Mouse (Mus musculus) neural tube, embryonic 14.5 days (tissue): Measurements from ENCODE around the gene Dlg2. TPM values are rescaled to one million over a fixed set of nuclear protein-coding genes. Genes with fewer than 3 reads are reported as not detected.

Experiments
- ATAC-seq: fragments of 200-750 bp; cut with Nextera tagmentation; 2 replicates; pipeline ENCODE4 v1.8.0; 2017; ENCODE audit warnings: low read depth, mild to moderate bottlenecking, moderate TSS enrichment, moderate library complexity
- H3K27ac ChIP-seq: fragments of 300-500 bp; sonication (generic); 2 replicates; pipeline ENCODE4 v1.5.1; 2014; ENCODE audit warnings: low read depth, mild to moderate bottlenecking, control low read depth, low read length, moderate library complexity, mixed read lengths
- H3K27me3 ChIP-seq: fragments of 300-500 bp; sonication (generic); 2 replicates; pipeline ENCODE4 v1.6.1; 2014; ENCODE audit warnings: low read length; ENCODE audit not compliant: control insufficient read depth, insufficient read depth
- H3K36me3 ChIP-seq: fragments of 300-500 bp; sonication (generic); 2 replicates; pipeline ENCODE4 v1.6.1; 2014; ENCODE audit warnings: low read length, mixed read lengths; ENCODE audit not compliant: control insufficient read depth, insufficient read depth
- H3K4me1 ChIP-seq: fragments of 300-500 bp; sonication (generic); 2 replicates; pipeline ENCODE4 v1.6.1; 2014; ENCODE audit warnings: low read length; ENCODE audit not compliant: control insufficient read depth, insufficient read depth
- H3K4me2 ChIP-seq: fragments of 300-500 bp; sonication (generic); 2 replicates; pipeline ENCODE4 v1.6.1; 2014; ENCODE audit warnings: mild to moderate bottlenecking, low read depth, low read length, control low read depth
- H3K4me3 ChIP-seq: fragments of 300-500 bp; sonication (generic); 2 replicates; pipeline ENCODE4 v1.5.1; 2014; ENCODE audit warnings: low read depth, low read length, control low read depth, mixed read lengths
- H3K9ac ChIP-seq: fragments of 300-500 bp; sonication (generic); replicated peaks from 2 replicates; pipeline ENCODE4 v1.6.1; 2014; ENCODE audit warnings: low read depth, mild to moderate bottlenecking, control low read depth, low read length, mixed read lengths
- H3K9me3 ChIP-seq: fragments of 300-500 bp; sonication (generic); 2 replicates; pipeline ENCODE4 v1.6.1; 2016; ENCODE audit warnings: low read length; ENCODE audit not compliant: control insufficient read depth
- WGBS: fragments of 180-500 bp; shearing (Covaris S2); extraction: QIAGEN DNeasy Blood & Tissue Kit; methylation state at CpG from one replicate; pipeline ENCODE4 v1.1.7; 2014; 5-methylcytosine and 5-hydroxymethylcytosine counted together
- polyA plus RNA-seq: library from polyadenylated mRNA; unstranded; fragments of >200 nt; fragmentation: Nextera tagmentation; extraction: Ambion mirVana; gene quantifications from 2 replicates; pipeline ENCODE4 v1.2.1, GENCODE M21; 2014

Gene Dlg2
- polyA plus RNA-seq, 1 experiment from 2014 or later: 48.0 TPM

GRCm38 (mm10) chr7:91677934-91678333 lies 1201.5 kb downstream of the Dlg2 start:
- Histone ChIP-seq H3K36me3 (no peaks in the 10 kb centered on the region), H3K9ac (no peak overlapping the region), H3K4me3 (no peak overlapping the region), H3K9me3 (no peaks in the 10 kb centered on the region), H3K27me3 (no peaks in the 10 kb centered on the region), H3K27ac (no peak overlapping the region), H3K4me1 (no peaks in the 10 kb centered on the region), H3K4me2 (no peak overlapping the region)
- no peak for ATAC-seq
- WGBS: 64% methylated on average over 2 of the region's 2 CpGs

GRCm38 (mm10) chr7:91687930-91688329 lies 1211.5 kb downstream of the Dlg2 start:
- no peak for ATAC-seq
- H3K9me3 ChIP-seq: no peaks in the 10 kb centered on the region
- H3K4me2 ChIP-seq: no peak overlapping the region
- H3K36me3 ChIP-seq: no peaks in the 10 kb centered on the region
- H3K9ac ChIP-seq: no peak overlapping the region
- H3K4me3 ChIP-seq: no peak overlapping the region
- H3K27me3 ChIP-seq: no peaks in the 10 kb centered on the region
- H3K4me1 ChIP-seq: no peaks in the 10 kb centered on the region
- H3K27ac ChIP-seq: no peak overlapping the region

DNA sequence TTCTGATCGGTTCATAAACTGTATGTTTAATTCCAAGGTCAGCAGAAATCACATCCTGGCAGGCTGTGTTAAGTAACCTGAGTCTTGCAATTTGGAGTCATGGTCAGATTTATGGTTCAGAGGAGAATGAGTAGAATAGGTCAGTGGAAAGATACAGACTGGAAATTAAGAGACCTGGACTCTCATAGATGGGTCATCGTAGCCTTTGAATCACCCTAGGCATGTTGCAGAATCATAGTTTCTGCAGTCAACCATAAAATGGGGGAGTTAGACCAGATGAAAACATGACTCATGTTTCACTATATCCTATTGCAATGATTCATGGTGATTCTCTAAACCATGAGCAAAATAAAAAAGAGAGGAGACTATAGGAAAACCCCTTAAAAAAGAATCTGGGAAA lies 1213.4 kb downstream of the Dlg2 start:
- Histone ChIP-seq H3K9ac (no peak overlapping the region), H3K4me2 (no peak overlapping the region), H3K27ac (no peak overlapping the region), H3K27me3 (no peaks in the 10 kb centered on the region), H3K36me3 (no peaks in the 10 kb centered on the region), H3K9me3 (no peaks in the 10 kb centered on the region), H3K4me3 (no peak overlapping the region), H3K4me1 (no peaks in the 10 kb centered on the region)
- no peak for ATAC-seq
- 61% methylated on average over 2 of the region's 2 CpGs for WGBS

DNA sequence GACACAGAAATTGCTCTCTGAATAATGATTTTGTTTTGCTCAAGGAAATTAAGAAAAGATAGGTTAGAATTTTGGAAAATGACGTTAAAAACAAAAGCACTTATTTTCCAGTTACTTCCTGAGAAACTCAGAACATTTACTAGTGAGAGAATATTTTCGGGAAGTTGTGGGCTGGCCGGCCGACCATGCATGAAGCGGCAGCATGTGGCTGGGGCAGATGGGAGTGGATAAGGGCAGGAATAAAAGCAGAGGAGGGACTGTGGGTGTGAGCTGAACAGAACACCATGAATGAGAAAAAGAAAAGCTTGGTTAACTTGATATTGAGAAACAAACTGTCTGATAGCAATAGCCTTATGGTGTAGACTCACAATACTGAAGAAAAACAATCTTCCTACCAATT lies 1233.4 kb downstream of the Dlg2 start:
- H3K36me3 ChIP-seq: no peaks in the 10 kb centered on the region
- no peak overlapping the region for H3K27ac ChIP-seq
- no peaks in the 10 kb centered on the region for H3K27me3 ChIP-seq
- H3K4me3 ChIP-seq: no peak overlapping the region
- no peak overlapping the region for H3K4me2 ChIP-seq
- WGBS: 85% methylated on average over 5 of the region's 5 CpGs
- no peak overlapping the region for H3K9ac ChIP-seq
- no peaks in the 10 kb centered on the region for H3K4me1 ChIP-seq
- H3K9me3 ChIP-seq: no peaks in the 10 kb centered on the region
- ATAC-seq: no peak

DNA sequence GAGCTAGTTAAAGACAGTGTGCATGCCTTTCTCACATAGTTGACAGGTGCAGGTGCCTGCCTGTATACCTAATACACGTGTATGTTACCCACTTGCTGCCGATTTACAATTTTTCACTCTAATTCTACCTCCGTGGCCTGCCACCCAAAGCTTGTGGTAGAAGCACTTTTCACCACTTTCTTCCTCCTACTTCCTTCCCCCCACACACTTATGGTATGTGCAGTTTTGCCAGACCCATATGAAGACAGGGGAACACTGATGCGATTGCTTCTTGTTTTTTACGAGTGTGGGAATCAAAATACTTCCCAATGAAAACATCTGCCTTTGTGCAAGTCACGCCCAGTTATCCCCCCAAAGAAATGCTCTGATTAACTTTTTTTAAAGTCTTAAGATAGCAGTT lies 1234.7 kb downstream of the Dlg2 start:
- no peak overlapping the region for H3K4me3 ChIP-seq
- no peaks in the 10 kb centered on the region for H3K27me3 ChIP-seq
- no peaks in the 10 kb centered on the region for H3K4me1 ChIP-seq
- no peak overlapping the region for H3K9ac ChIP-seq
- no peak overlapping the region for H3K27ac ChIP-seq
- no peak for ATAC-seq
- 90% methylated on average over 6 of the region's 6 CpGs for WGBS
- no peaks in the 10 kb centered on the region for H3K36me3 ChIP-seq
- no peaks in the 10 kb centered on the region for H3K9me3 ChIP-seq
- no peak overlapping the region for H3K4me2 ChIP-seq

GRCm38 (mm10) chr7:91715776-91716175 lies 1239.3 kb downstream of the Dlg2 start:
- Histone ChIP-seq H3K27me3 (no peaks in the 10 kb centered on the region), H3K9ac (no peak overlapping the region), H3K27ac (no peak overlapping the region), H3K36me3 (no peaks in the 10 kb centered on the region), H3K4me3 (no peak overlapping the region), H3K4me1 (no peaks in the 10 kb centered on the region), H3K9me3 (no peaks in the 10 kb centered on the region), H3K4me2 (no peak overlapping the region)
- ATAC-seq: no peak
- 79% methylated on average over 1 of the region's 1 CpGs for WGBS

GRCm38 (mm10) chr7:91716696-91717095 lies 1240.2 kb downstream of the Dlg2 start:
- Histone ChIP-seq H3K9me3 (no peaks in the 10 kb centered on the region), H3K9ac (no peak overlapping the region), H3K27me3 (no peaks in the 10 kb centered on the region), H3K27ac (no peak overlapping the region), H3K4me1 (no peaks in the 10 kb centered on the region), H3K36me3 (no peaks in the 10 kb centered on the region), H3K4me2 (no peak overlapping the region), H3K4me3 (no peak overlapping the region)
- 77% methylated on average over 6 of the region's 6 CpGs for WGBS
- no peak for ATAC-seq

DNA sequence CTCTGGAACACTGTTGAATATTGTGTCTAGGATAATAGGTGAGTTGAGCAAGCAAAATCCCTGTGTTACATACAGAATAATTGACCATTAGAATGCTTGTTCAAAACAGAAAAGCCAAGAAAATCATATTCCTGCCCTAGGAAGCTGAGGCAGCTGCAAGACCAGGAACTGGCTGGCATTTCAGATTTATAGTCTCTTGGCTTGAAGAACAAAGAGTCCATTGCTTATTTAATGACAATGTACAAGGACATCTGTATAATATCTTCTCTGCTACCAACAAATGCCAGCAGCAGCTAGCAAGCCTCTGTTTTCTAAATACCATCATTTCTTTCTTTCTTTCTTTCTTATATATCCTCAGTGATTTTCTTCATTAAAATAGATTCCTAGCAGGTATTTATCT lies 1243.8 kb downstream of the Dlg2 start:
- Histone ChIP-seq H3K9ac (no peak overlapping the region), H3K4me3 (no peak overlapping the region), H3K4me1 (no peaks in the 10 kb centered on the region), H3K4me2 (no peak overlapping the region), H3K27ac (no peak overlapping the region), H3K27me3 (no peaks in the 10 kb centered on the region), H3K9me3 (no peaks in the 10 kb centered on the region), H3K36me3 (no peaks in the 10 kb centered on the region)
- ATAC-seq: no peak

DNA sequence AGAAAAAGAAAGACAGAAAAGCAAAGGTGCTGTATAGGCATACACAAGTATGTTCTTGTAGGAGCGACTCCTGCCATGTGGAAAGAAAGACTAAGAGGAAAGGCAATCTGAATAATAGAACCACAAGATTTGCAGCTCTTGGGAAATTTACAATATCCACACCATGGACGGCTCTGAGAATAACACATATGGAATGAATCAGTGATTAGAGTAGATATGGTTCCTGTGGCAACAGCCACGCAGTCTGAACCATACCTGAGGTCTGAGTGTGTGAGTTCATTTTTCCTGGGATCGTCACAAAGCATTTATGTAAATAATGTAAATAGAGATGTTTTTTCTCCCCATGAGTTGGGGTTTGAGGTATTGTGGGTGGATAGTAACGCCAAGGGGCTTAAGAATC lies 1247.9 kb downstream of the Dlg2 start:
- 88% methylated on average over 5 of the region's 5 CpGs for WGBS
- no peak overlapping the region for H3K9ac ChIP-seq
- H3K27ac ChIP-seq: no peak overlapping the region
- no peak overlapping the region for H3K4me2 ChIP-seq
- no peaks in the 10 kb centered on the region for H3K27me3 ChIP-seq
- no peak for ATAC-seq
- no peaks in the 10 kb centered on the region for H3K9me3 ChIP-seq
- H3K4me1 ChIP-seq: no peaks in the 10 kb centered on the region
- H3K4me3 ChIP-seq: no peak overlapping the region
- no peaks in the 10 kb centered on the region for H3K36me3 ChIP-seq

- Histone ChIP-seq H3K36me3 (no peaks in the 10 kb centered on the region), H3K27ac (no peak overlapping the region), H3K4me1 (no peaks in the 10 kb centered on the region), H3K9ac (no peak overlapping the region), H3K9me3 (no peaks in the 10 kb centered on the region), H3K4me2 (no peak overlapping the region), H3K4me3 (no peak overlapping the region), H3K27me3 (no peaks in the 10 kb centered on the region)
- ATAC-seq: no peak
- 88% methylated on average over 3 of the region's 3 CpGs for WGBS
These were observed 1264.3 kb downstream of the Dlg2 start for GRCm38 (mm10) chr7:91740748-91741147.
